Mouse (Mus musculus) cortical plate, adult 2 months (tissue): ENCODE results near the gene Nid2.

ENCODE experiments used
- CTCF ChIP-seq: fragments of 200-500 bp; IDR thresholded peaks from 2 replicates; pipeline ENCODE4 v1.5.1; 2011; ENCODE audit warnings: mild to moderate bottlenecking, control low read depth, low read length; ENCODE audit not compliant: insufficient read depth; ENCODE audit errors: extremely low read depth
- POLR2A ChIP-seq: fragments of 200-500 bp; IDR thresholded peaks from 2 replicates; pipeline ENCODE4 v1.6.1; 2011; ENCODE audit warnings: mild to moderate bottlenecking, low read length, control low read depth; ENCODE audit not compliant: insufficient read depth; ENCODE audit errors: extremely low read depth

- TF ChIP-seq POLR2A (no peak), CTCF (no peak)
Observed at GRCm38 (mm10) chr14:19733490-19734282, 17.4 kb upstream of the Nid2 start.
